In the genomic region with DNA sequence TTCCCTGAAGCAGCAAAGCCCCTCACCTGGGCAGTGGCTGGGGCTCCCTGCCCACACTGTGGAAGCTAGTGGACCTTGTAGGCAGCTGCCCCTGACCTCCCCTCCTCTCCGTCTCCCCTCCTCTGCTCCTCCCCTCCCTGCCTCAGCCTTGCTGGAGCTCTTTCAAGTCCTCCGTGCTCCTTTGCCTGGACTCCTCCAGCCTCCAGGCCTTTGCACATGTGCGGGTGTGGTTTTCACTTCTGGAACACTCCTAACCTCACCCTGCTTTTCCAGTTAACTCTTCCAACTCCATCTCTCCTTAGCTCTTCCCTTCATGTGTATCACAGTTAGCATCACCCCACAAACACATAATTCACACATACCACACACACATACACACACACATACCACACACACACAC, we compare ENCODE assay signal across 8 mouse cellular contexts.
DNase-seq lines count a peak whose midpoint lies in the region; ATAC-seq and TF ChIP-seq lines count a peak whose summit lies in the region.

No protein-coding gene starts in this region.

- no peak for ATAC-seq in midbrain, embryonic 11.5 days (ENCODE audit: low FRiP score)
- ATAC-seq in midbrain, postnatal 0 days (ENCODE audit: low FRiP score): no peak
- no peak for ATAC-seq in forebrain, embryonic 16.5 days
- ATAC-seq in intestine, embryonic 15.5 days: no peak
- ATAC-seq in midbrain, embryonic 13.5 days: no peak
- ATAC-seq in megakaryocyte progenitor cell, adult 5-6 weeks (replicated peaks; ENCODE audit: poor library complexity): no peak

- H3K4me3 ChIP-seq in midbrain, embryonic 11.5 days (ENCODE audit: low read depth, low read length): no peak overlapping the region
- H3K4me3 ChIP-seq in midbrain, postnatal 0 days (ENCODE audit: low read depth, low read length): no peak overlapping the region
- H3K4me3 ChIP-seq in forebrain, embryonic 16.5 days (replicated peaks; ENCODE audit: low read length): no peak overlapping the region
- no peak overlapping the region for H3K4me3 ChIP-seq in intestine, embryonic 15.5 days (replicated peaks)
- H3K4me3 ChIP-seq in midbrain, embryonic 13.5 days (replicated peaks): no peak overlapping the region

- no peaks in the 10 kb centered on the region for H3K36me3 ChIP-seq in midbrain, embryonic 11.5 days (ENCODE audit: control insufficient read depth, insufficient read depth, low read length)
- H3K36me3 ChIP-seq in midbrain, postnatal 0 days (ENCODE audit: insufficient read depth, low read length): no peaks in the 10 kb centered on the region
- H3K36me3 ChIP-seq in forebrain, embryonic 16.5 days (ENCODE audit: control insufficient read depth, insufficient read depth): no peaks in the 10 kb centered on the region
- no peaks in the 10 kb centered on the region for H3K36me3 ChIP-seq in intestine, embryonic 15.5 days
- no peaks in the 10 kb centered on the region for H3K36me3 ChIP-seq in midbrain, embryonic 13.5 days

- H3K9me3 ChIP-seq in midbrain, embryonic 11.5 days (ENCODE audit: control insufficient read depth, low read length): no peaks in the 10 kb centered on the region
- no peaks in the 10 kb centered on the region for H3K9me3 ChIP-seq in midbrain, postnatal 0 days (ENCODE audit: low read length)
- no peaks in the 10 kb centered on the region for H3K9me3 ChIP-seq in forebrain, embryonic 16.5 days (ENCODE audit: control insufficient read depth, low read length)
- no peaks in the 10 kb centered on the region for H3K9me3 ChIP-seq in intestine, embryonic 15.5 days
- H3K9me3 ChIP-seq in midbrain, embryonic 13.5 days: no peaks in the 10 kb centered on the region

- peaks cover 66% of the 10 kb centered on the region for H3K4me1 ChIP-seq in midbrain, embryonic 11.5 days (ENCODE audit: control insufficient read depth, insufficient read depth, low read length)
- H3K4me1 ChIP-seq in midbrain, postnatal 0 days (ENCODE audit: insufficient read depth, low read length): peaks cover 35% of the 10 kb centered on the region
- H3K4me1 ChIP-seq in forebrain, embryonic 16.5 days (replicated peaks; ENCODE audit: control insufficient read depth, insufficient read depth, low read length): peaks cover 66% of the 10 kb centered on the region
- peaks cover 70% of the 10 kb centered on the region for H3K4me1 ChIP-seq in intestine, embryonic 15.5 days (replicated peaks)
- peaks cover 77% of the 10 kb centered on the region for H3K4me1 ChIP-seq in midbrain, embryonic 13.5 days (replicated peaks)

- H3K27me3 ChIP-seq in midbrain, embryonic 11.5 days (ENCODE audit: control insufficient read depth, insufficient read depth, low read length): no peaks in the 10 kb centered on the region
- no peaks in the 10 kb centered on the region for H3K27me3 ChIP-seq in midbrain, postnatal 0 days (ENCODE audit: insufficient read depth, low read length)
- H3K27me3 ChIP-seq in forebrain, embryonic 16.5 days (replicated peaks; ENCODE audit: control insufficient read depth, insufficient read depth, low read length): no peaks in the 10 kb centered on the region
- H3K27me3 ChIP-seq in intestine, embryonic 15.5 days (replicated peaks): no peaks in the 10 kb centered on the region
- no peaks in the 10 kb centered on the region for H3K27me3 ChIP-seq in midbrain, embryonic 13.5 days

- WGBS in midbrain, embryonic 11.5 days: 17% methylated on average over 3 of the region's 3 CpGs
- 7% methylated on average over 3 of the region's 3 CpGs for whole genome bisulfite sequencing in midbrain, postnatal 0 days
- WGBS in forebrain, embryonic 16.5 days: 9% methylated on average over 3 of the region's 3 CpGs
- WGBS in intestine, embryonic 15.5 days: 15% methylated on average over 3 of the region's 3 CpGs
- 17% methylated on average over 3 of the region's 3 CpGs for WGBS in midbrain, embryonic 13.5 days

- TF ChIP-seq CTCF in midbrain, postnatal 0 days (IDR thresholded peaks at IDR 0.05): no peak

- DNase-seq in midbrain, embryonic 11.5 days (ENCODE audit: low spot score, missing footprints): peak; percentile 89
- DNase-seq in midbrain, postnatal 0 days (ENCODE audit: low spot score): no peak
- no peak for DNase-seq in layer of hippocampus, postnatal 25 days (ENCODE audit: extremely low spot score in 1 of 2, low spot score in 1 of 2)
- DNase-seq in embryo, embryonic 9.5 days (ENCODE audit: extremely low spot score): no peak

- no peak overlapping the region for H3K4me2 ChIP-seq in midbrain, embryonic 11.5 days
- no peak overlapping the region for H3K4me2 ChIP-seq in midbrain, postnatal 0 days (ENCODE audit: low read depth, low read length, poor library complexity, severe bottlenecking)
- H3K4me2 ChIP-seq in forebrain, embryonic 16.5 days (ENCODE audit: low read length): no peak overlapping the region
- no peak overlapping the region for H3K4me2 ChIP-seq in intestine, embryonic 15.5 days (replicated peaks)
- no peak overlapping the region for H3K4me2 ChIP-seq in midbrain, embryonic 13.5 days (replicated peaks)

- peak overlapping the region; percentile 13; the same call in 1 of the 2 replicates for H3K9ac ChIP-seq in midbrain, embryonic 11.5 days (ENCODE audit: low read length)
- no peak overlapping the region for H3K9ac ChIP-seq in midbrain, postnatal 0 days (replicated peaks; ENCODE audit: low read length, poor library complexity, severe bottlenecking)
- no peak overlapping the region for H3K9ac ChIP-seq in forebrain, embryonic 16.5 days (replicated peaks; ENCODE audit: low read depth, low read length)
- H3K9ac ChIP-seq in intestine, embryonic 15.5 days: 0 out of 2 replicates have a peak overlapping the region, but pooled peaks have one; percentile 20
- H3K9ac ChIP-seq in midbrain, embryonic 13.5 days (replicated peaks): no peak overlapping the region

- H3K27ac ChIP-seq in midbrain, embryonic 11.5 days (ENCODE audit: low read depth, low read length): no peak overlapping the region
- H3K27ac ChIP-seq in midbrain, postnatal 0 days (ENCODE audit: low read depth, low read length): no peak overlapping the region
- 0 out of 2 replicates have a peak overlapping the region, but pooled peaks have one; percentile 12 for H3K27ac ChIP-seq in forebrain, embryonic 16.5 days (ENCODE audit: low read length)
- H3K27ac ChIP-seq in intestine, embryonic 15.5 days: peak overlapping the region; percentile 80; the same call in 1 of the 2 replicates
- peak overlapping the region; percentile 98; the same call in 1 of the 2 replicates for H3K27ac ChIP-seq in midbrain, embryonic 13.5 days

Comparison
In these comparisons a context has a peak if more than half of its experiments do, and no peak if none do; other contexts are left out.
1. H3K27ac ChIP-seq: peak in forebrain, embryonic 16.5 days (single experiment), intestine, embryonic 15.5 days (single experiment) and midbrain, embryonic 13.5 days (single experiment); none in midbrain, embryonic 11.5 days (single experiment) and midbrain, postnatal 0 days (single experiment).
2. H3K9ac ChIP-seq: peak in midbrain, embryonic 11.5 days (single experiment) and intestine, embryonic 15.5 days (single experiment); none in midbrain, postnatal 0 days (single experiment), forebrain, embryonic 16.5 days (single experiment) and midbrain, embryonic 13.5 days (single experiment).